Mouse (Mus musculus) erythroblast, embryonic 14.5 days (primary cell): ENCODE results near the gene Yjefn3. TPM values are rescaled to one million over a fixed set of nuclear protein-coding genes. Genes with fewer than 3 reads are reported as not detected.
A peak's percentile ranks its signal among the peaks of the same experiment; 100 is the strongest.

Source experiments
- H3K27me3 ChIP-seq: 2 replicates; pipeline ENCODE4 v1.6.1; 2012; ENCODE audit warnings: inconsistent platforms; ENCODE audit not compliant: control insufficient read depth
- H3K36me3 ChIP-seq: 2 replicates; pipeline ENCODE4 v1.6.1; 2012; ENCODE audit warnings: mild to moderate bottlenecking, inconsistent platforms; ENCODE audit not compliant: control insufficient read depth
- H3K4me1 ChIP-seq: 2 replicates; pipeline ENCODE4 v1.6.1; 2012; ENCODE audit warnings: inconsistent platforms; ENCODE audit not compliant: control insufficient read depth
- H3K4me3 ChIP-seq: replicated peaks from 2 replicates; pipeline ENCODE3; 2012; ENCODE audit warnings: moderate library complexity, mild to moderate bottlenecking, inconsistent platforms
- H3K9me3 ChIP-seq: 2 replicates; pipeline ENCODE4 v1.6.1; 2012; ENCODE audit warnings: low read length, inconsistent platforms, mixed read lengths; ENCODE audit not compliant: control insufficient read depth
- GATA1 ChIP-seq: IDR thresholded peaks from 2 replicates; pipeline ENCODE4 v1.6.1; 2012; ENCODE audit warnings: low read length, inconsistent platforms, mixed read lengths
- TAL1 ChIP-seq: IDR thresholded peaks from 3 replicates; pipeline ENCODE4 v1.6.1; 2012; ENCODE audit warnings: low read length, inconsistent platforms, mixed read lengths
- polyA plus RNA-seq: library from polyadenylated mRNA; stranded (reverse); fragments of >175 nt; gene quantifications from 2 replicates; pipeline ENCODE4 v1.2.3, GENCODE M21; 2012

The Yjefn3 gene
- polyA plus RNA-seq, 1 experiment: 0.17 TPM

DNA sequence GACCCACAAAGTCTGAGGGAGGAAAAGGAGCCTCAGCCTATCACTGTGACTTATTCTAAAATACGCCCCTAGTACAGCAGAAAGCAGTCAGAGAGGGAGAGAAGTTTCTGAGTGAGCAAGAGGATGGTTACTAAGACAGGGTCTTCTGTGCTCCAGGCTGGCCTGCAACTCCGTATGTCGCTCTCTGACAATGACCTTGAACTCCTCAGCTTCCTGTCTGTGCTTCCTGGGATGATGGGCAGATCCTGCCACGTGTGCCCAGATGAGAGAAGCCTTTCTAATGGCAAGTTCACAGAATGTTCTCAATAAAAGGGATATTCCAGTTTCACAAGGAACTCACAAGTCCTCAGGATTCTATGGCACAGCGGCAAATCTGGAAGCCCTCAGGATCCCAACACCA lies 32.1 kb upstream of the Yjefn3 start:
- Histone ChIP-seq H3K9me3 (no peaks in the 10 kb centered on the region), H3K4me3 (no peak overlapping the region), H3K27me3 (no peaks in the 10 kb centered on the region), H3K36me3 (peaks cover 74% of the 10 kb centered on the region), H3K4me1 (peaks cover 19% of the 10 kb centered on the region)
- TF ChIP-seq TAL1: no peak
- no peak for TF ChIP-seq GATA1

DNA sequence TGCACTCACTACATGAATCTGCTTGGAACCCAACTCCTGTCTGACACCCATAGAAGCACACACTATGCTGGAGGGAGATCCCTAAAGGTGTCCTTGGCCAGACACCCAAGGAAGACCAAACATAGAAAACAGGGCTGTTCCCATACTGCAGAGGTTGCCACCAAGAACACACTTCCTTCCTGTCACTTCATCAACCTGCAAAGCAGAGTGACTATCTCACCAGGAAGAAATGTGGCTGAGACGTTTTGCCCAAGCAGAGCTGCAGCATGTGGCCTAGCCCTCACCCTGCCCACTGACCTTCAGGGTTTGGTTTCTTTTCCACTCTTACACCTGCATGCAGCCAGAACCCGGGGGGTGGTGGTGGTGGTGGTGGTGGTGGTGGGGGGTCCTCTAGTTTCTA lies 31.3 kb upstream of the Yjefn3 start:
- Histone ChIP-seq H3K36me3 (peaks cover 76% of the 10 kb centered on the region), H3K4me3 (no peak overlapping the region), H3K9me3 (no peaks in the 10 kb centered on the region), H3K27me3 (no peaks in the 10 kb centered on the region), H3K4me1 (peaks cover 16% of the 10 kb centered on the region)
- no peak for TF ChIP-seq TAL1
- TF ChIP-seq GATA1: no peak

DNA sequence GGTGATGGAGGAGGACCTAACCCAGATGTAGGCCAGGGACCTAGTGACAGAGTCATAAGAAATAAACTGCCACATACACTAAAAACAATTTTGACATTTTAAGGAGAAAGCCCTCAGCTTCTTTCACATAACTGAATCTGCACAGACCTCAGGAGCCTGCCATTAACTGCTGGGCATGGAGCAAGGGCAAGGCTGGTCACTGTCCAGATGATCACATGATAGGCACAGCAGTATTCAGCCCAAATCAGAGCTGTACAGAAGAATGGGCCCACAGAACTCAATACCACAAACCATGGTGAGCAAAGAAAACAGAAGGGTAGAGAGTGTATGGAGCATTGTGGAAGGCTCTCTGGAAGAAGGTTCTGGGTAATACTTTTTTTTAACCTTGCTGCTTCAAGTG lies 24.4 kb upstream of the Yjefn3 start:
- no peaks in the 10 kb centered on the region for H3K27me3 ChIP-seq
- TF ChIP-seq GATA1 (no peak), TAL1 (no peak)
- H3K4me1 ChIP-seq: peaks cover 8% of the 10 kb centered on the region
- H3K36me3 ChIP-seq: peaks cover 76% of the 10 kb centered on the region
- no peak overlapping the region for H3K4me3 ChIP-seq
- no peaks in the 10 kb centered on the region for H3K9me3 ChIP-seq

DNA sequence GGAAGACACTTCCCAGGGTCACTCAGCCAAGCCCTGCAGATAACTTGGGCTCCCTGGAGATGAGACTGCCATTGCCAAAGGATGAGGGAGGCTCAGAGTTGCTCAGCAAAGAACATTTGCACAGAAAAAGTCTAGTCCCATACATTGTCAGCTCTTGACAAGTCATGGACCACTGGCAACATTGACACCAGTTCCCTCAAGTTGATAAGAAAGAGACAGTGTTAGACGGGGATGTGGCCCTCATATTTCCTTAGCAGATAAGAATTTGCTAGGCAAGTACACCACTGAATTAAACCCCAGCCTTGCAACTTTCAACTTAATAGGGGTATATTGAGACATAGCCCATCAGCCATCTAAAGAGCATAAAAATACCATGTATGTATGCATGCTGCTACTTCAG lies 21.5 kb upstream of the Yjefn3 start:
- Histone ChIP-seq H3K36me3 (peaks cover 79% of the 10 kb centered on the region), H3K9me3 (no peaks in the 10 kb centered on the region), H3K27me3 (no peaks in the 10 kb centered on the region), H3K4me1 (peaks cover 29% of the 10 kb centered on the region), H3K4me3 (no peak overlapping the region)
- TF ChIP-seq GATA1: no peak
- TF ChIP-seq TAL1: no peak

DNA sequence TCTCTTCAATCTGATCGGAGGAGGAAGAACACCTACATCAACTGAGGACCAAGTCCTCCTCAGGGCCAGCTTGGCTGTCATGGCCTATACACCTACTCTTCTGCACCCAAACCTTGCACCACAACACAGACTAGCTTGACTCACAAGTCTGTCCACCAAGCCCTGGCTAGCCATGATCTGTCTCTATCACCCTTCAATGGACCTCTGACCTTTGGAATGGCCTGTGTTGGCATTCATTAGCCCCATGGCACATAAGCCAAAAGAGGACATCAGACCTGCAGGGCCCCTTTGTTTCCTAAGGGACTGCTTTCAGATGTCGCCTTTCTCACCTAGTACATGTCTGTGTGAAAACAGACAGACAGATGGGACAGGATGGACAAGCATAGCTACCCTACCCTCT lies 18.6 kb upstream of the Yjefn3 start:
- Histone ChIP-seq H3K36me3 (peaks cover 79% of the 10 kb centered on the region), H3K4me3 (no peak overlapping the region), H3K9me3 (no peaks in the 10 kb centered on the region), H3K4me1 (peaks cover 36% of the 10 kb centered on the region), H3K27me3 (no peaks in the 10 kb centered on the region)
- TF ChIP-seq GATA1: no peak

DNA sequence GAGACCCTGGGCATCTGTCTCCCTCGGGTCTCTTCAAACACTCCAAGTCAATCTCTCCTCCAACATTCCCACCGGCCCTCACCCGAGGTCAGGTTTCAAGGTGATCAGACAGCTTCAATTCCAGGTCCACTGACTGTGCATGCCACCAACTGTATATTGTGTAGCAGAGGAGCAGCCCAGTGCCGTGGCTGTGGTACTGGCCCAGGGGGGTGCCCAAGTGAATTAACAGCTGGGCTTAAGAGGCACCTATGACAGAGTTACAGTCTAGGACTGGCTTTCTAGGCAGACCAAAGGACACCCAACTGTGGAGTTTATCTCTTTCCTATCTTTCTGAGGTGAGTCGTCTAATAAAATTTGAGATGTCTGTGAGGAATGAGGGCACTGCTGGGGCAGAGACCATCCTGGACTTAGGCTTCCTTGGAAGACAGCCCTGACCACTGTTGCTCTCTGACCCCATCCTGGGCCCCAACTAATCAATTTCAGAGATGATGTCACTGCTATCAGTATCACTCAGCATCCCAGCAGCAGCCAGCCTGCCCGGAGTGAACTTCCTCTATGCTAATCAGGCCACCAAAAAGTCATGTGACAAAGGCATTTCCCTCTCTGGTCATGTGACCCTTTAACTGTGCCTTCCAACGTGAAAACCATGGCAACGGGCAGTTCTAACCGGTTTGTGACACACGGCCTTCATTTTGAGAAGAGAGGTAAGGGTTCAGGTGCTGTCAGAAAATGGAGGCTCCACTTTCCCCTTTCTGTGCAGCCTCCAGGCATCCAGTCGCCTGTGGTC lies 17.6 kb upstream of the Yjefn3 start:
- TF ChIP-seq GATA1: no peak
- no peak for TF ChIP-seq TAL1
- H3K36me3 ChIP-seq: peaks cover 79% of the 10 kb centered on the region
- H3K27me3 ChIP-seq: no peaks in the 10 kb centered on the region
- peaks cover 36% of the 10 kb centered on the region for H3K4me1 ChIP-seq
- H3K4me3 ChIP-seq: peak overlapping the region; percentile 5
- H3K9me3 ChIP-seq: no peaks in the 10 kb centered on the region

DNA sequence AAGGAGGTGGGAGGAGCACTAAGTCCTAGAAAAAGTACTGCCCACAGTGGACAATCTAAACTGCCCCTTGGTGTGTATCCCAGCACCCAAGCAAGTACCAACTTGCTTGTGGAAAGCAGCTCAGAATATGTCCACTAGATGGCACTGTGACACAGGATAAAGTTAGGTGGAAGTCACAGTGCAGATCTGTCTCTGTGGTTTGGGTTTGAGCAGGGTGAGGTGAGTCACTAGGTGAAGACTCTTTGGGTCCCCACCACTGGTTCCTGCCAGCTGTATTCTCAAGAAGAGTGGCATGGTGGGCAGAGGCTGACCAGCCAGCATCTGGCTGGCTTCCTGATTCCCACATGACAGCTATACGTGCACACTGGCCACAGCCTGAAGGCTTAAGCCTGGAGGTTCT lies 16.5 kb upstream of the Yjefn3 start:
- peaks cover 85% of the 10 kb centered on the region for H3K36me3 ChIP-seq
- no peak overlapping the region for H3K4me3 ChIP-seq
- H3K9me3 ChIP-seq: no peaks in the 10 kb centered on the region
- H3K4me1 ChIP-seq: peaks cover 36% of the 10 kb centered on the region
- H3K27me3 ChIP-seq: no peaks in the 10 kb centered on the region
- TF ChIP-seq GATA1 (no peak), TAL1 (no peak)

DNA sequence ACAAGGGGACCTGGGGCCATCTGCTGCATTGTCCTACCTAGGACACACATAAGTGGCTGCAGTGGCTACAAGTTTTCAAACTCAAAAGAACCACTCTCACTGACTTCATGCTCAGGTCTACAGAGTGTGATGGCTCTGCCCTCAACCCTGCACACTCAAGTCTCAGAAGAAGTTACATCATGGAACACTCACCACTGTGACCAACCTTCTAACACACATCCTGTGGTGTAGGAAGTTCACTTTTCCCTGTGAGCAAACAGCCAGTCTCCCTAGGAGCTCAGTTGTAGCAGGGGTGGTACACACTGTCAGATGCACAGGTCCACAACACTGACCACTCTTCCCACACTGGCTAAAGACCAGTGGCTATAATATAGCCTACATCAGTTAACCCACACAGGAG lies 16.0 kb upstream of the Yjefn3 start:
- Histone ChIP-seq H3K4me1 (peaks cover 36% of the 10 kb centered on the region), H3K27me3 (no peaks in the 10 kb centered on the region), H3K4me3 (no peak overlapping the region), H3K36me3 (peaks cover 85% of the 10 kb centered on the region), H3K9me3 (no peaks in the 10 kb centered on the region)
- TF ChIP-seq GATA1 (no peak), TAL1 (no peak)

DNA sequence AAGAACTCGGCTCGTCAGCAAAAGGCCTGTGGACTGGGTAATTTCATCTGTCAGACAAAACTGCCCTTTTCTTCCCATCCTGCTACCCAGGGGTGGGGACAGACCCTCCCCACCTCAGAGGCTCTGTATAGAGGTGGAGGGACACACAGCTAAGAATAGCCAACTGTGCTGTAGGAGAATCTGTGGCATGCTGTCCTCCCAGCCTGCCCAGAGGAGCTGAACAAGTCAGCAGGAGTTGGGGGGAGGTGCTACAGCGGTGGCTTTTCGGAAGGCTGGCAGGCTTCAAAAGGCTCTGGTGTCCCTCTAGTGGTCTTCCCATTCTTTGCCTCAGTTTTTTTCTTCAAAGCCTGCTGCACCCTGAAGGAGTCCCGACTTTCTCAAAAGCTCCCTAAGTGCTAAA lies 13.2 kb upstream of the Yjefn3 start:
- no peak for TF ChIP-seq TAL1
- no peak for TF ChIP-seq GATA1
- H3K4me3 ChIP-seq: no peak overlapping the region
- peaks cover 87% of the 10 kb centered on the region for H3K36me3 ChIP-seq
- peaks cover 24% of the 10 kb centered on the region for H3K4me1 ChIP-seq
- no peaks in the 10 kb centered on the region for H3K27me3 ChIP-seq
- no peaks in the 10 kb centered on the region for H3K9me3 ChIP-seq

DNA sequence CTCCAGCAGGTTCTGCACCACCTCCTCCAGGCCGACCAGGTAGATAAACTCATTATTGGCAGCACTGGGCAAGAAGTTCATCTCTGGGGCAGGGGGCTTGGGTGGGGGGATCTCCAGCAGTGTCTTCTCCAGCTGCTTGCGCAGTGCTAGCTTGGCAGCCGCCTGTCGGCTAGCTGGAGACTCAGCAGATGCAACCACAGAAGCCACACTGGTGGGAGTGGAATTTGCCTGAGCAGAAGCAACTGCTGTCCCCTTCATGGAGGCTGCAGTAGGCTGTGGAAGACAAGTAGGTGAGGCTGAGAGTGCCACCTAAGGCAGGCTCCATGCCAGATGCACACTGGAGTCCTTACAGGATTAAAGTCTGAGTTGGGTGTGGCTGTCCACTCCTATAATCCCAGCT lies 12.0 kb upstream of the Yjefn3 start:
- Histone ChIP-seq H3K36me3 (peaks cover 94% of the 10 kb centered on the region), H3K27me3 (no peaks in the 10 kb centered on the region), H3K4me3 (no peak overlapping the region), H3K9me3 (no peaks in the 10 kb centered on the region), H3K4me1 (peaks cover 14% of the 10 kb centered on the region)
- no peak for TF ChIP-seq TAL1
